Mouse (Mus musculus) liver, postnatal 0 days (tissue): Measurements from ENCODE around the gene AC153137.1. TPM values are rescaled to one million over a fixed set of nuclear protein-coding genes. Genes with fewer than 3 reads are reported as not detected.

Experiments used
- ATAC-seq: fragments of 200-750 bp; cut with Nextera tagmentation; 2 replicates; pipeline ENCODE4 v1.8.0; 2017; ENCODE audit warnings: mild to moderate bottlenecking, moderate library complexity
- DNase-seq: peaks from one replicate; pipeline ENCODE4 v3.0.0-alpha.2; 2016
- H3K27ac ChIP-seq: fragments of 300-500 bp; sonication (generic); 2 replicates; pipeline ENCODE4 v1.5.1; 2014; ENCODE audit warnings: antibody characterized with exemption, moderate library complexity, mild to moderate bottlenecking, low read depth
- H3K27me3 ChIP-seq: fragments of 300-500 bp; sonication (generic); 2 replicates; pipeline ENCODE4 v1.6.1; 2014; ENCODE audit warnings: low read length, control low read depth, mixed read lengths; ENCODE audit not compliant: insufficient read depth
- H3K36me3 ChIP-seq: fragments of 300-500 bp; sonication (generic); replicated peaks from 2 replicates; pipeline ENCODE4 v1.6.1; 2014; ENCODE audit warnings: mild to moderate bottlenecking, control low read depth, low read length, moderate library complexity, mixed read lengths; ENCODE audit not compliant: insufficient read depth
- H3K4me1 ChIP-seq: fragments of 300-500 bp; sonication (generic); 2 replicates; pipeline ENCODE4 v1.6.1; 2014; ENCODE audit warnings: antibody characterized with exemption, mild to moderate bottlenecking, control low read depth; ENCODE audit not compliant: insufficient read depth
- H3K4me2 ChIP-seq: fragments of 300-500 bp; sonication (generic); 2 replicates; pipeline ENCODE4 v1.6.1; 2014; ENCODE audit warnings: low read depth, mild to moderate bottlenecking, low read length, moderate library complexity, mixed read lengths
- H3K4me3 ChIP-seq: fragments of 300-500 bp; sonication (generic); 2 replicates; pipeline ENCODE4 v1.5.1; 2014; ENCODE audit warnings: low read depth, low read length
- H3K9ac ChIP-seq: fragments of 300-500 bp; sonication (generic); replicated peaks from 2 replicates; pipeline ENCODE4 v1.6.1; 2014; ENCODE audit warnings: mild to moderate bottlenecking, moderate library complexity
- H3K9me3 ChIP-seq: fragments of 300-500 bp; sonication (generic); 2 replicates; pipeline ENCODE4 v1.6.1; 2016; ENCODE audit warnings: mild to moderate bottlenecking, control low read depth, low read length, mixed read lengths
- CTCF ChIP-seq: sonication (generic); IDR thresholded peaks from 2 replicates; pipeline ENCODE4 v1.5.1; 2016; ENCODE audit warnings: antibody characterized with exemption, low read depth
- EP300 ChIP-seq: IDR thresholded peaks from 2 replicates; pipeline ENCODE4 v1.6.1; 2016; ENCODE audit warnings: antibody characterized with exemption, low read depth, mild to moderate bottlenecking
- WGBS: fragments of 180-500 bp; shearing (Covaris S2); extraction: QIAGEN DNeasy Blood & Tissue Kit; methylation state at CpG from one replicate; pipeline ENCODE4 v1.1.7; 2014; ENCODE audit not compliant: insufficient replicate concordance; 5-methylcytosine and 5-hydroxymethylcytosine counted together
- polyA plus RNA-seq: library from polyadenylated mRNA; unstranded; fragments of >200 nt; fragmentation: Nextera tagmentation; extraction: Ambion mirVana; gene quantifications from 2 replicates; pipeline ENCODE4 v1.2.1, GENCODE M21; 2015

AC153137.1 gene
- polyA plus RNA-seq, 1 experiment from 2014 or later = not detected

- Histone ChIP-seq H3K4me3 (no peak overlapping the region), H3K36me3 (peaks cover 32% of the 10 kb centered on the region), H3K9ac (no peak overlapping the region), H3K4me1 (peaks cover 3% of the 10 kb centered on the region; the same call in 1 of the 2 replicates), H3K27me3 (no peaks in the 10 kb centered on the region), H3K9me3 (no peaks in the 10 kb centered on the region), H3K4me2 (no peak overlapping the region), H3K27ac (no peak overlapping the region)
- TF ChIP-seq EP300 = no peak
- TF ChIP-seq CTCF = no peak
- no peak for DNase-seq
- ATAC-seq = peak; percentile 38
- 91% methylated on average over 3 of the region's 3 CpGs for WGBS
These were observed 37.2 kb downstream of the AC153137.1 start for GRCm38 (mm10) chr1:30940571-30940970.

GRCm38 (mm10) chr1:30938392-30938791 lies 39.4 kb downstream of the AC153137.1 start:
- Histone ChIP-seq H3K9ac (no peak overlapping the region), H3K4me1 (peaks cover 3% of the 10 kb centered on the region; the same call in 1 of the 2 replicates), H3K27ac (no peak overlapping the region), H3K36me3 (peaks cover 12% of the 10 kb centered on the region), H3K4me2 (no peak overlapping the region), H3K4me3 (no peak overlapping the region), H3K27me3 (no peaks in the 10 kb centered on the region), H3K9me3 (no peaks in the 10 kb centered on the region)
- 77% methylated on average over 7 of the region's 7 CpGs for WGBS
- no peak for ATAC-seq
- TF ChIP-seq EP300 (no peak), CTCF (no peak)
- DNase-seq = no peak

- ATAC-seq (peak; percentile 22; the same call in 1 of the 2 replicates), DNase-seq (no peak)
- H3K27me3 ChIP-seq = no peaks in the 10 kb centered on the region
- H3K9me3 ChIP-seq = no peaks in the 10 kb centered on the region
- WGBS = 49% methylated on average over 8 of the region's 8 CpGs
- H3K4me2 ChIP-seq = no peak overlapping the region
- no peak overlapping the region for H3K27ac ChIP-seq
- peaks cover 3% of the 10 kb centered on the region; the same call in 1 of the 2 replicates for H3K4me1 ChIP-seq
- no peak overlapping the region for H3K9ac ChIP-seq
- H3K4me3 ChIP-seq = no peak overlapping the region
- TF ChIP-seq CTCF (no peak), EP300 (no peak)
- peaks cover 8% of the 10 kb centered on the region; the same call in 1 of the 2 replicates for H3K36me3 ChIP-seq
These were observed 40.3 kb downstream of the AC153137.1 start for GRCm38 (mm10) chr1:30937396-30937965.

GRCm38 (mm10) chr1:30936488-30936887 lies 41.3 kb downstream of the AC153137.1 start:
- Histone ChIP-seq H3K4me1 (peaks cover 3% of the 10 kb centered on the region; the same call in 1 of the 2 replicates), H3K9ac (no peak overlapping the region), H3K36me3 (peaks cover 8% of the 10 kb centered on the region; the same call in 1 of the 2 replicates), H3K9me3 (no peaks in the 10 kb centered on the region), H3K4me2 (no peak overlapping the region), H3K27me3 (no peaks in the 10 kb centered on the region), H3K27ac (no peak overlapping the region), H3K4me3 (no peak overlapping the region)
- 63% methylated on average over 2 of the region's 2 CpGs for WGBS
- TF ChIP-seq CTCF (no peak), EP300 (no peak)
- ATAC-seq (no peak), DNase-seq (no peak)

- ATAC-seq (peak; percentile 62), DNase-seq (peak; percentile 25)
- no peak for TF ChIP-seq EP300
- peak; percentile 67 for TF ChIP-seq CTCF
- no peaks in the 10 kb centered on the region for H3K4me1 ChIP-seq
- 40% methylated on average over 2 of the region's 2 CpGs for WGBS
- H3K9ac ChIP-seq = no peak overlapping the region
- H3K27me3 ChIP-seq = no peaks in the 10 kb centered on the region
- H3K4me2 ChIP-seq = no peak overlapping the region
- no peak overlapping the region for H3K4me3 ChIP-seq
- H3K27ac ChIP-seq = no peak overlapping the region
- H3K9me3 ChIP-seq = no peaks in the 10 kb centered on the region
- H3K36me3 ChIP-seq = no peaks in the 10 kb centered on the region
These were observed 46.9 kb downstream of the AC153137.1 start for GRCm38 (mm10) chr1:30930823-30931222.

GRCm38 (mm10) chr1:30930194-30930593 lies 47.6 kb downstream of the AC153137.1 start:
- no peak overlapping the region for H3K4me3 ChIP-seq
- no peaks in the 10 kb centered on the region for H3K9me3 ChIP-seq
- H3K27me3 ChIP-seq = no peaks in the 10 kb centered on the region
- H3K27ac ChIP-seq = peak overlapping the region; percentile 55
- H3K4me1 ChIP-seq = no peaks in the 10 kb centered on the region
- H3K36me3 ChIP-seq = no peaks in the 10 kb centered on the region
- peak; percentile 87 for TF ChIP-seq EP300
- no peak for TF ChIP-seq CTCF
- ATAC-seq = peak; percentile 76
- H3K4me2 ChIP-seq = no peak overlapping the region
- DNase-seq = no peak
- WGBS = 43% methylated on average over 2 of the region's 2 CpGs
- H3K9ac ChIP-seq = no peak overlapping the region

Other genes with a start within 250 kb of the AC153137.1 start
- 9.6 and 12.4 TPM in 2 replicates for gene Phf3, start 104.0 kb downstream of the AC153137.1 start, polyA plus RNA-seq
- gene Lgsn, start 198.4 kb upstream of the AC153137.1 start, polyA plus RNA-seq = not detected in 2 replicates
- gene 4931428L18Rik, start 244.7 kb upstream of the AC153137.1 start, polyA plus RNA-seq = 0.15 and 0.32 TPM in 2 replicates
- gene Pih1d3, start 244.9 kb upstream of the AC153137.1 start, polyA plus RNA-seq = not detected in 2 replicates